Mouse (Mus musculus): ENCODE measurements around the gene Tgm1.

Gene Tgm1

DNA sequence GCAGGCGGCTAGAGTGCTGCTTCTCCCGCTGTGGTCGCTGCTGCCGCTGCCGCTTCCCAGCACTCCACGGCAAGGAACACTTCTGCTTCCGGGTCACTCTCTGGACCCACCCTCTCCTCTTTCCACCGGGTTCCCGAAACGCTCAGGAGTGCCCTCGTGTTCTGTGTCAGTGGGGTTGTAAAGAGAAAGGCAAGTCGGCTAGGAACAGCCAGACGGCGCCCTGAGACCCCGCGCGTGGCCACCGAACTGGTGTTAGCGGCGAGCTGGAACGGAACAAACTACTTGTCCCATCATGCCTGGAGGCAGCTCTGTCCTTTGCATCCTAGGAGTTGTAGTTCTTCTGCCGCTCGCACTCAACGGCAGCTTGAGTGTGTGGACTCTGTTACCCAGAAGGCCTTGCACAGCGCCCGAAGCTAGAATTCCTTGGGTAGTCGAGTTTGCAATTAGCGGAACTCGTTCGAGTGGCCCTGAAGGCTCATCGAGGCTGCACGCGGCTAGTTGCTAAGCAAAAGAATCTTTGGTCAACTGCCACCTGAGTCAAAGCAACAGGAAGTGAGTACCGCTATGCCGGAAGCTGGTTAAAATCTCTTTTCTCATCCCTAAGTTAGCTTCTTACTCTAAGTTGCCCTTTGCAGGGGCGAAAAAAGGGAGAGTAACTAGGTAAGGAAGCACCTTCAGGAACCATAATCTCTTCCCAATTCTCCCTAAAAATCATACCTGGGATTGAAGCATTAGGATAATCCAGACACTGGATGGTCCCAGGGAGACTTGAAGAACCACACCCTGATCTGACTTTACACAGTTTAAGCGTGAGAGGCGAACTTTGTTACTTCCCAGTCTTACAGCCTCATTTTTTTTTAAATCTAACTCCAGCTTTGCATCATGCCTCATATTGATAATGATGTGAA, 41.6 kb downstream of the Tgm1 start, which contains the start of the genes Gmpr2 and Nedd8:
Gmpr2 (plus strand) TSS at position 109 of the 908 bp plus-strand sequence.
Nedd8 (minus strand) TSS at position 292 of the 908 bp plus-strand sequence.
- peak; percentile 97 for DNase-seq (ENCODE audit: low spot score)

DNA sequence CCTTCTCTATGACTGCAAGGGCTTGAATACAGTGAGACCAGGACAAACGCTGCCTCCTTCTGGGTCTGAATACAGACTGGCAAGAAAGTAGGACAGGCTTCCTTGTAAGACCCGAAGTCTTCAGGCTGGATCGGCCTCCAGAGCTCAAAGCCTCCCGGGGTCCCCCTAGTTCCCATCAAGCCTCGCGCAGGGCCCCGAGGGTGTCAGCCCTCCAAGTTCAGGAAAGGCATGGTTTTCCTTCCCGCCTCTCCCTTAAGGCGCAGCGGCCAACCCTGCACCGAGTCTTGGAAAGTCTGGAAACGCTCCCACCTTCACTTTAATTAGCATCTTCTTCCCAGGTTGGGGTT, 42.3 kb downstream of the Tgm1 start:
- DNase-seq (ENCODE audit: low spot score): no peak

DNA sequence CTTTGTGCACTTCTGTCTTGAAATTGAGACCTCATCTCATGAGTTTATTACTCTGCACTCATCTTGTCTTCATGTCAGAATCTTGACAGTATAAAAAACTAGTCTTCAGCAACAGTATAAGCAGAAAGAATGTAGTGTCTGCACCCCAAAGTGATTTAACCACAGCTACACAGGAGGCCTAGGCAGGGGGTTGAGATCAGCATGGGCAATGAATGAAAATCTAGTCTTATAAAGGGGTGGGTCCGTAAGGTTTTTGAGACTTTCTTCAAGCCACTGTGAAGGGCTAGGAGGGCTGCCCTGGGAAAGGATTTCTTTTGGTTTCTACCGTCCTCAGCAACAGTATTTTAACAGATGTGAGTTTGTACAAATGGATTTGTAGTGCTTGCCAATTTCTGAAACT, 53.1 kb downstream of the Tgm1 start:
- no peak for DNase-seq (ENCODE audit: low spot score)

DNA sequence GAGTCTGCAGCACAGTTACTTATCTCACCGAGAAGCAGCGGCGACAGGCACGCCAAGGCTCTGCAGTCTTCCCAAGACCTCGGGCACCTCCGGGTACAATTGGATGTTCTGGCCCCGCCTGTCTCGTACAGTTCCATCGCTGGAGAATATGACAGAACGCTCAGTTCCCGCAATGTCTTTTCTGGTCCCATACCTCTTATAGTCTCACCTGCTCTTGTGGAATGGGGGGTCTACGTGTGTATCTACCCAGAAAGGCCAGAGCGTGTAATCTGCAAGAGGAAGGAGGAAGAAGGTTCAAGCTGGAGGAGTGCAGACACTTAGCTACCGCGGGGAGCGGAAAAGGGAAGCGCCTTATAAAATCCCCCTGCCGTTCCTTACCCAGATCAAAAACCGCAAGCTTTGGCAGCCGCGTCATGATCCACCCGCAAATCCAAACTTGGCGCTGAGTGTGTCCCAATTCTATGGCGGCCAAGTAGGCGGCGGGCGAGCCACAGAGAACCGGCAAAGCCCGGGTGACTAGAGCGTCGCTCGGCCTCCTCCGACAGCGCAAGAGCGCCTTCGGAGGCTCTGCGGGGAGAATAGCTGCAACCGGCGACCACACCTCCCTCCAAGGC, 53.7 kb downstream of the Tgm1 start, which contains the start of gene Mdp1:
Mdp1 (minus strand) TSS at position 549 of the 614 bp plus-strand sequence.
- peak; percentile 77 for DNase-seq (ENCODE audit: low spot score)

DNA sequence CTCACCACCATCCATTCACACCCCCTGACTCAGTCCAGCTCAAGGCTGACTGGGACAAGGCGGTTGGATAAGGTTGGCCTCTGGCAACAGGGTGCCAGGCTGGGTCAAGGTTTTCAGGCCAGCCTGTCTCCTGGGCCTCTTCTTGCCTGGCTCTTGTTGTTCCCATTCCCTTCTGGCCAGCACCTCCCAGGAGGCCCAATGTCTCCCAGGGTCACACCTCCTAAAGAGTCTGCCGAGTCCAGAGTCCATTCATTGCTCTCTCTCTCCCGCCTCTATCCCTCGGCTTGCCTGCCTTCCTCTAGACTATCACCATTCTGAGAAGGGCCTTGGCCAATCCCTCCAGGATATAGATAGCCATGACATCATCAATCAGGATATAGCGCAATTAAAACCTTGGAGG, 55.7 kb downstream of the Tgm1 start:
- DNase-seq (ENCODE audit: low spot score): no peak

DNA sequence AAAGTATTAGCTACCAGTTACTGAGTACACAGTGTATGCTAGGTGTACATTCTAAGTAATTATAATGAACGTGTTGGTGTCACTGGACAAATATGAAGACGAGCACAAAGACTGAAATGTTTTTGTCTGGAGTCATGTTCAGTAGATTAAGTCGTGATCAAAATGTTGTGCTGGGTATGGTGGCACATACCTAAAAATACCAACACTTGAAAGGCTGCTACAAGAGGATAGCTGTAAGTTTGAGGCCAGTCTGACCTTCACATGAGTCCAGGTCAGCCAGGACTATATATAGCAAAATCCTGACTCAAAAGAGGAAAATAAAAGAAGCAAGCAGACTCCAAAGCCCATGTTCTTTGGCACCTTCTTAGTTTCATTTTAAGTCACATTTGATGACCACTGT, 56.8 kb downstream of the Tgm1 start:
- no peak for DNase-seq (ENCODE audit: low spot score)

DNA sequence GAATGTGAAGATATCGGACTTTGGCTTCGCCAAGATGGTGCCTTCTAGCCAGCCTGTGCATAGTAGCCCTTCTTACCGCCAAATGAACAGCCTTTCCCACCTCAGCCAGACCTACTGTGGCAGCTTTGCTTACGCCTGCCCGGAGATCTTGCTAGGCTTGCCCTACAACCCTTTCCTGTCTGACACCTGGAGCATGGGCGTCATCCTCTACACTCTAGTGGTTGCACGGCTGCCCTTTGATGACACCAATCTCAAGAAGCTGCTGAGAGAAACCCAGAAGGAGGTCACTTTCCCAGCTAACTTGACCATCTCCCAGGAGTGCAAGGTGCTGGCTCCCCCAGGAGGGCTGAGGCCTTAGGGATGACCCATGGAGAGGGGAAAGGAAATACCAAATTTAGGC, 62.2 kb downstream of the Tgm1 start:
- no peak for DNase-seq (ENCODE audit: low spot score)
